Mouse (Mus musculus) neural tube, embryonic 14.5 days (tissue): ENCODE measurements around the gene Fam229a. TPM values are rescaled to one million over a fixed set of nuclear protein-coding genes. Genes with fewer than 3 reads are reported as not detected.

ENCODE experiments used
- ATAC-seq: fragments of 200-750 bp; cut with Nextera tagmentation; 2 replicates; pipeline ENCODE4 v1.8.0; 2017; ENCODE audit warnings: low read depth, mild to moderate bottlenecking, moderate TSS enrichment, moderate library complexity
- H3K27ac ChIP-seq: fragments of 300-500 bp; sonication (generic); 2 replicates; pipeline ENCODE4 v1.5.1; 2014; ENCODE audit warnings: low read depth, mild to moderate bottlenecking, control low read depth, low read length, moderate library complexity, mixed read lengths
- H3K27me3 ChIP-seq: fragments of 300-500 bp; sonication (generic); 2 replicates; pipeline ENCODE4 v1.6.1; 2014; ENCODE audit warnings: low read length; ENCODE audit not compliant: control insufficient read depth, insufficient read depth
- H3K36me3 ChIP-seq: fragments of 300-500 bp; sonication (generic); 2 replicates; pipeline ENCODE4 v1.6.1; 2014; ENCODE audit warnings: low read length, mixed read lengths; ENCODE audit not compliant: control insufficient read depth, insufficient read depth
- H3K4me1 ChIP-seq: fragments of 300-500 bp; sonication (generic); 2 replicates; pipeline ENCODE4 v1.6.1; 2014; ENCODE audit warnings: low read length; ENCODE audit not compliant: control insufficient read depth, insufficient read depth
- H3K4me2 ChIP-seq: fragments of 300-500 bp; sonication (generic); 2 replicates; pipeline ENCODE4 v1.6.1; 2014; ENCODE audit warnings: mild to moderate bottlenecking, low read depth, low read length, control low read depth
- H3K4me3 ChIP-seq: fragments of 300-500 bp; sonication (generic); 2 replicates; pipeline ENCODE4 v1.5.1; 2014; ENCODE audit warnings: low read depth, low read length, control low read depth, mixed read lengths
- H3K9ac ChIP-seq: fragments of 300-500 bp; sonication (generic); replicated peaks from 2 replicates; pipeline ENCODE4 v1.6.1; 2014; ENCODE audit warnings: low read depth, mild to moderate bottlenecking, control low read depth, low read length, mixed read lengths
- H3K9me3 ChIP-seq: fragments of 300-500 bp; sonication (generic); 2 replicates; pipeline ENCODE4 v1.6.1; 2016; ENCODE audit warnings: low read length; ENCODE audit not compliant: control insufficient read depth
- WGBS: fragments of 180-500 bp; shearing (Covaris S2); extraction: QIAGEN DNeasy Blood & Tissue Kit; methylation state at CpG from one replicate; pipeline ENCODE4 v1.1.7; 2014; 5-methylcytosine and 5-hydroxymethylcytosine counted together
- polyA plus RNA-seq: library from polyadenylated mRNA; unstranded; fragments of >200 nt; fragmentation: Nextera tagmentation; extraction: Ambion mirVana; gene quantifications from 2 replicates; pipeline ENCODE4 v1.2.1, GENCODE M21; 2014

Fam229a gene
- polyA plus RNA-seq, 1 experiment from 2014 or later: 0.64 TPM

DNA sequence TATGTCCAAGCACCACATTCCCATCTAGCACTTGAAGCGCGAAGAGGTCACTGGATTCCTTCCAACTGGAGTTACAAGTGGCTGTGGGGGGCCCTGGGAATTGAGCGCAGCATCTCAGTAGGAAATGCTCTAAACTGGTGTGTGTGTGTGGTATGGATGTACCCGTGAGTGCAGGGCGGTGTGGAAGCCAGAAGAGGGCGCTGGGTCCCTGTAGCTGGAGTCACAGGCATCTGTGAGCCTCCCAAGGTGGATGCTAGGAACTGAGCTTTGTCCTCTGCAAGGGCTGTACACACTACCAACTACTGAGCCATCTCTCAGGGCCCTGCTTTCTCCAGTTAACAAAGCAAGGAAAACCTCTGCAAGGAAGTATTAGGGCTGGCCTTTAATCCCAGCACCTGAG, 49.0 kb downstream of the Fam229a start:
- Histone ChIP-seq H3K4me1 (peaks cover 13% of the 10 kb centered on the region), H3K9me3 (no peaks in the 10 kb centered on the region), H3K4me2 (no peak overlapping the region), H3K27ac (no peak overlapping the region), H3K9ac (no peak overlapping the region), H3K36me3 (no peaks in the 10 kb centered on the region), H3K27me3 (no peaks in the 10 kb centered on the region), H3K4me3 (no peak overlapping the region)
- no peak for ATAC-seq
- WGBS: 92% methylated on average over 6 of the region's 6 CpGs

Other genes starting within 250 kb of the Fam229a start
- 4.5 and 6.2 TPM in 2 replicates for gene C77080, start 229.8 kb upstream of the Fam229a start, polyA plus RNA-seq
- 1.6 and 3.5 TPM in 2 replicates for gene Sync, start 203.6 kb upstream of the Fam229a start, polyA plus RNA-seq
- gene Rbbp4, start 155.8 kb upstream of the Fam229a start, polyA plus RNA-seq: 231 and 265 TPM in 2 replicates
- gene Zbtb8os, start 155.5 kb upstream of the Fam229a start, polyA plus RNA-seq: 19.5 and 21.7 TPM in 2 replicates
- 16.8 and 18.0 TPM in 2 replicates for gene Zbtb8a, start 113.1 kb upstream of the Fam229a start, polyA plus RNA-seq
- gene Zbtb8b, start 50.3 kb upstream of the Fam229a start, polyA plus RNA-seq: 16.1 and 16.2 TPM in 2 replicates
- 32.8 and 33.2 TPM in 2 replicates for gene Bsdc1, start 29.6 kb upstream of the Fam229a start, polyA plus RNA-seq
- gene Tssk3, start 168 bp upstream of the Fam229a start, polyA plus RNA-seq: 0.27 and 0.32 TPM in 2 replicates
- 1,581 and 1,634 TPM in 2 replicates for gene Marcksl1, start 22.4 kb downstream of the Fam229a start, polyA plus RNA-seq
- gene Hdac1, start 51.5 kb downstream of the Fam229a start, polyA plus RNA-seq: 67.2 and 94.0 TPM in 2 replicates
- 10.0 and 10.5 TPM in 2 replicates for gene Lck, start 82.5 kb downstream of the Fam229a start, polyA plus RNA-seq
- not detected in 2 replicates for gene Fam167b, start 87.4 kb downstream of the Fam229a start, polyA plus RNA-seq
- 206 and 221 TPM in 2 replicates for gene Eif3i, start 109.5 kb downstream of the Fam229a start, polyA plus RNA-seq
- gene Tmem234, start 109.5 kb downstream of the Fam229a start, polyA plus RNA-seq: 188 and 191 TPM in 2 replicates
- 3.9 and 4.7 TPM in 2 replicates for gene Dcdc2b, start 123.1 kb downstream of the Fam229a start, polyA plus RNA-seq
- 28.2 and 33.3 TPM in 2 replicates for gene Iqcc, start 127.9 kb downstream of the Fam229a start, polyA plus RNA-seq
- gene Ccdc28b, start 132.8 kb downstream of the Fam229a start, polyA plus RNA-seq: 136 and 141 TPM in 2 replicates
- 40.1 and 46.0 TPM in 2 replicates for gene Txlna, start 149.9 kb downstream of the Fam229a start, polyA plus RNA-seq
- 17.2 and 19.7 TPM in 2 replicates for gene Kpna6, start 181.6 kb downstream of the Fam229a start, polyA plus RNA-seq
- gene Tmem39b, start 205.6 kb downstream of the Fam229a start, polyA plus RNA-seq: 22.9 and 23.3 TPM in 2 replicates